Mouse (Mus musculus): ENCODE measurements around the gene Btbd1. TPM values are rescaled to one million over a fixed set of nuclear protein-coding genes. Genes with fewer than 3 reads are reported as not detected.

Btbd1 gene
- polyA plus RNA-seq (2015; fragmentation: Nextera tagmentation; extraction: Ambion mirVana) = 93.1 and 96.6 TPM in 2 replicates

- ATAC-seq (ENCODE audit: low FRiP score) = peak; percentile 91
- Histone ChIP-seq H3K27ac (replicated peaks) (peak within 1 kb of the TSS; percentile 98), H3K4me2 (peak within 1 kb of the TSS; percentile 63), H3K9ac (replicated peaks) (peak within 1 kb of the TSS; percentile 92), H3K9me3 (replicated peaks) (no peaks in the 10 kb centered on the region), H3K36me3 (no peaks in the 10 kb centered on the region), H3K4me1 (peaks cover 31% of the 10 kb centered on the region), H3K27me3 (replicated peaks) (no peaks in the 10 kb centered on the region), H3K4me3 (replicated peaks) (peak within 1 kb of the TSS; percentile 87)
- under 1% methylated on average over 40 of the region's 58 CpGs for WGBS
Measured at GRCm38 (mm10) chr7:81829379-81829894, at the start of gene Btbd1. Gene Btbd1, minus strand, starts transcription at chr7:81829431.

GRCm38 (mm10) chr7:81875372-81875771 is 46.1 kb upstream of the Btbd1 start:
- 62% methylated on average over 9 of the region's 9 CpGs for WGBS
- Histone ChIP-seq H3K27ac (replicated peaks) (peak overlapping the region; percentile 48), H3K4me3 (replicated peaks) (no peak overlapping the region)

GRCm38 (mm10) chr7:81874636-81875035 is 45.4 kb upstream of the Btbd1 start:
- Histone ChIP-seq H3K27ac (replicated peaks) (no peak overlapping the region), H3K4me1 (peaks cover 16% of the 10 kb centered on the region; the same call in 1 of the 2 replicates), H3K9ac (replicated peaks) (no peak overlapping the region), H3K9me3 (replicated peaks) (no peaks in the 10 kb centered on the region), H3K27me3 (replicated peaks) (no peaks in the 10 kb centered on the region), H3K36me3 (no peaks in the 10 kb centered on the region), H3K4me2 (no peak overlapping the region), H3K4me3 (replicated peaks) (no peak overlapping the region)
- no peak for ATAC-seq (ENCODE audit: low FRiP score)
- WGBS = 63% methylated on average over 6 of the region's 6 CpGs

More at GRCm38 (mm10) chr7:81875372-81875771, 46.1 kb upstream of the Btbd1 start:
- no peaks in the 10 kb centered on the region for H3K27me3 ChIP-seq (replicated peaks)
- no peaks in the 10 kb centered on the region for H3K36me3 ChIP-seq
- peak; percentile 7; the same call in 1 of the 2 replicates for ATAC-seq (ENCODE audit: low FRiP score)
- no peak overlapping the region for H3K4me2 ChIP-seq
- peaks cover 16% of the 10 kb centered on the region; the same call in 1 of the 2 replicates for H3K4me1 ChIP-seq
- no peaks in the 10 kb centered on the region for H3K9me3 ChIP-seq (replicated peaks)
- H3K9ac ChIP-seq (replicated peaks) = no peak overlapping the region

- WGBS = 81% methylated on average over 1 of the region's 1 CpGs
- Histone ChIP-seq H3K4me3 (replicated peaks) (no peak overlapping the region), H3K4me2 (no peak overlapping the region), H3K27me3 (replicated peaks) (no peaks in the 10 kb centered on the region), H3K36me3 (no peaks in the 10 kb centered on the region), H3K9ac (replicated peaks) (no peak overlapping the region), H3K9me3 (replicated peaks) (no peaks in the 10 kb centered on the region), H3K27ac (replicated peaks) (no peak overlapping the region), H3K4me1 (peaks cover 16% of the 10 kb centered on the region; the same call in 1 of the 2 replicates)
- no peak for ATAC-seq (ENCODE audit: low FRiP score)
Measured at GRCm38 (mm10) chr7:81873807-81874206, 44.6 kb upstream of the Btbd1 start.

- Histone ChIP-seq H3K4me2 (no peak overlapping the region), H3K9ac (replicated peaks) (no peak overlapping the region), H3K36me3 (no peaks in the 10 kb centered on the region), H3K27ac (replicated peaks) (no peak overlapping the region), H3K4me1 (peaks cover 16% of the 10 kb centered on the region; the same call in 1 of the 2 replicates), H3K27me3 (replicated peaks) (no peaks in the 10 kb centered on the region), H3K4me3 (replicated peaks) (no peak overlapping the region), H3K9me3 (replicated peaks) (no peaks in the 10 kb centered on the region)
- no peak for ATAC-seq (ENCODE audit: low FRiP score)
- 82% methylated on average over 13 of the region's 13 CpGs for WGBS
Measured at GRCm38 (mm10) chr7:81872493-81873013, 43.3 kb upstream of the Btbd1 start.

- Histone ChIP-seq H3K4me3 (replicated peaks) (no peak overlapping the region), H3K36me3 (no peaks in the 10 kb centered on the region), H3K4me1 (no peaks in the 10 kb centered on the region), H3K27ac (replicated peaks) (no peak overlapping the region), H3K9me3 (replicated peaks) (no peaks in the 10 kb centered on the region), H3K27me3 (replicated peaks) (no peaks in the 10 kb centered on the region), H3K9ac (replicated peaks) (no peak overlapping the region), H3K4me2 (no peak overlapping the region)
- peak; percentile 61; the same call in 1 of the 2 replicates for ATAC-seq (ENCODE audit: low FRiP score)
- 22% methylated on average over 6 of the region's 6 CpGs for WGBS
Measured at GRCm38 (mm10) chr7:81868158-81868557, 38.9 kb upstream of the Btbd1 start.

- H3K4me1 ChIP-seq = no peaks in the 10 kb centered on the region
- no peak overlapping the region for H3K4me2 ChIP-seq
- ATAC-seq (ENCODE audit: low FRiP score) = no peak
- no peaks in the 10 kb centered on the region for H3K9me3 ChIP-seq (replicated peaks)
- no peaks in the 10 kb centered on the region for H3K27me3 ChIP-seq (replicated peaks)
- H3K36me3 ChIP-seq = no peaks in the 10 kb centered on the region
- H3K9ac ChIP-seq (replicated peaks) = no peak overlapping the region
- H3K4me3 ChIP-seq (replicated peaks) = no peak overlapping the region
- no peak overlapping the region for H3K27ac ChIP-seq (replicated peaks)
- WGBS = 92% methylated on average over 9 of the region's 9 CpGs
Measured at GRCm38 (mm10) chr7:81867231-81867930, 38.1 kb upstream of the Btbd1 start.

- Histone ChIP-seq H3K9me3 (replicated peaks) (no peaks in the 10 kb centered on the region), H3K9ac (replicated peaks) (no peak overlapping the region), H3K27me3 (replicated peaks) (no peaks in the 10 kb centered on the region), H3K27ac (replicated peaks) (no peak overlapping the region), H3K4me3 (replicated peaks) (no peak overlapping the region), H3K36me3 (no peaks in the 10 kb centered on the region), H3K4me2 (no peak overlapping the region), H3K4me1 (0 out of 2 replicates have a peak, but pooled peaks cover 3% of the 10 kb centered on the region)
- ATAC-seq (ENCODE audit: low FRiP score) = no peak
- 98% methylated on average over 6 of the region's 6 CpGs for WGBS
Measured at GRCm38 (mm10) chr7:81865937-81866336, 36.7 kb upstream of the Btbd1 start.

GRCm38 (mm10) chr7:81864552-81864951 is 35.3 kb upstream of the Btbd1 start:
- H3K9ac ChIP-seq (replicated peaks) = no peak overlapping the region
- 87% methylated on average over 6 of the region's 6 CpGs for WGBS
- H3K27me3 ChIP-seq (replicated peaks) = peaks cover 2% of the 10 kb centered on the region
- no peak overlapping the region for H3K27ac ChIP-seq (replicated peaks)
- H3K36me3 ChIP-seq = no peaks in the 10 kb centered on the region
- H3K9me3 ChIP-seq (replicated peaks) = no peaks in the 10 kb centered on the region
- H3K4me1 ChIP-seq = peaks cover 16% of the 10 kb centered on the region
- no peak for ATAC-seq (ENCODE audit: low FRiP score)
- H3K4me3 ChIP-seq (replicated peaks) = no peak overlapping the region
- no peak overlapping the region for H3K4me2 ChIP-seq

GRCm38 (mm10) chr7:81862587-81863583 is 33.7 kb upstream of the Btbd1 start:
- Histone ChIP-seq H3K4me1 (peaks cover 29% of the 10 kb centered on the region), H3K27ac (replicated peaks) (no peak overlapping the region), H3K36me3 (no peaks in the 10 kb centered on the region), H3K9ac (replicated peaks) (no peak overlapping the region), H3K9me3 (replicated peaks) (no peaks in the 10 kb centered on the region), H3K4me3 (replicated peaks) (no peak overlapping the region), H3K27me3 (replicated peaks) (peaks cover 7% of the 10 kb centered on the region), H3K4me2 (no peak overlapping the region)
- WGBS = 74% methylated on average over 24 of the region's 24 CpGs
- ATAC-seq (ENCODE audit: low FRiP score) = no peak

GRCm38 (mm10) chr7:81861921-81862320 is 32.7 kb upstream of the Btbd1 start:
- 86% methylated on average over 4 of the region's 4 CpGs for WGBS
- H3K27ac ChIP-seq (replicated peaks) = no peak overlapping the region

More at GRCm38 (mm10) chr7:81861921-81862320, 32.7 kb upstream of the Btbd1 start:
- H3K9ac ChIP-seq (replicated peaks) = no peak overlapping the region
- H3K36me3 ChIP-seq = no peaks in the 10 kb centered on the region
- no peaks in the 10 kb centered on the region for H3K9me3 ChIP-seq (replicated peaks)
- no peak overlapping the region for H3K4me3 ChIP-seq (replicated peaks)
- H3K27me3 ChIP-seq (replicated peaks) = peaks cover 13% of the 10 kb centered on the region
- H3K4me2 ChIP-seq = no peak overlapping the region
- no peak for ATAC-seq (ENCODE audit: low FRiP score)
- peaks cover 30% of the 10 kb centered on the region for H3K4me1 ChIP-seq

All from neural tube, embryonic 15.5 days (tissue).